Mouse (Mus musculus) midbrain, embryonic 11.5 days (tissue): ENCODE results near the gene Npm3. TPM values are rescaled to one million over a fixed set of nuclear protein-coding genes. Genes with fewer than 3 reads are reported as not detected.

Source experiments
- ATAC-seq: fragments of 200-750 bp; cut with Nextera tagmentation; 2 replicates; pipeline ENCODE4 v1.8.0; 2017; ENCODE audit warnings: moderate TSS enrichment, moderate library complexity; ENCODE audit not compliant: low FRiP score
- DNase-seq: peaks from one replicate; pipeline ENCODE4 v3.0.0; 2015; ENCODE audit warnings: low spot score; ENCODE audit errors: missing footprints
- H3K27ac ChIP-seq: fragments of 300-500 bp; sonication (generic); 2 replicates; pipeline ENCODE4 v1.5.1; 2014; ENCODE audit warnings: low read depth, low read length
- H3K27me3 ChIP-seq: fragments of 300-500 bp; sonication (generic); 2 replicates; pipeline ENCODE4 v1.6.1; 2014; ENCODE audit warnings: mild to moderate bottlenecking, low read length, moderate library complexity, mixed read lengths; ENCODE audit not compliant: control insufficient read depth, insufficient read depth
- H3K36me3 ChIP-seq: fragments of 300-500 bp; sonication (generic); 2 replicates; pipeline ENCODE4 v1.6.1; 2014; ENCODE audit warnings: mild to moderate bottlenecking, low read length, moderate library complexity, mixed read lengths; ENCODE audit not compliant: control insufficient read depth, insufficient read depth
- H3K4me1 ChIP-seq: fragments of 300-500 bp; sonication (generic); 2 replicates; pipeline ENCODE4 v1.6.1; 2014; ENCODE audit warnings: low read length; ENCODE audit not compliant: control insufficient read depth, insufficient read depth
- H3K4me2 ChIP-seq: fragments of 300-500 bp; sonication (generic); 2 replicates; pipeline ENCODE4 v1.6.1; 2014; ENCODE audit warnings: mild to moderate bottlenecking, moderate library complexity
- H3K4me3 ChIP-seq: fragments of 300-500 bp; sonication (generic); 2 replicates; pipeline ENCODE4 v1.5.1; 2014; ENCODE audit warnings: low read depth, low read length
- H3K9ac ChIP-seq: fragments of 300-500 bp; sonication (generic); 2 replicates; pipeline ENCODE4 v1.6.1; 2014; ENCODE audit warnings: low read length
- H3K9me3 ChIP-seq: fragments of 300-500 bp; sonication (generic); 2 replicates; pipeline ENCODE4 v1.6.1; 2016; ENCODE audit warnings: low read length; ENCODE audit not compliant: control insufficient read depth
- WGBS: fragments of 180-500 bp; shearing (Covaris S2); extraction: QIAGEN DNeasy Blood & Tissue Kit; methylation state at CpG from one replicate; pipeline ENCODE4 v1.1.7; 2014; 5-methylcytosine and 5-hydroxymethylcytosine counted together
- polyA plus RNA-seq: library from polyadenylated mRNA; unstranded; fragments of >200 nt; fragmentation: Nextera tagmentation; extraction: Ambion mirVana; gene quantifications from 2 replicates; pipeline ENCODE4 v1.2.1, GENCODE M21; 2014

Gene Npm3
- polyA plus RNA-seq, 1 experiment from 2014 or later: 10.4 TPM

DNA sequence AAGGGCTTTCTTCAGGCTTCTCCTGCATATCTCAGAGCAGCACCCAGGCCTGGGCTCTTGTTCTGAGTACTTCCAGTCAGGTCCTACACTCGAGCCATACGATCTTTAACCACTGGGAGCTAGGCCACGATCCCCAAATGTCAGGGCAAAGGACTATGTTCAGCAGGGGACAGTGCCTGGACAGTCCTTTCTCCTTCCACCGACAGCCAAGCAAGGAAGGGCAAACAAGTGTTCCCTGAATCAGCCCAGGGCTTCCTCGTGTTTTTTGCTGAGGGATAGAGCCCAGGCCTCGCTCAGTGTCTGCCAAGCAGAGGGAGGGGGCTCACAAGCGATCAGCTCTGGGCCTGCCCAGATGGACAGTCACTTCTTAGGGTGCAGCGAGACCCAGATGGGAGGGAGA is 19.3 kb downstream of the Npm3 start:
- Histone ChIP-seq H3K27me3 (peaks cover 86% of the 10 kb centered on the region), H3K4me1 (no peaks in the 10 kb centered on the region), H3K9me3 (no peaks in the 10 kb centered on the region), H3K27ac (no peak overlapping the region), H3K9ac (no peak overlapping the region), H3K4me3 (no peak overlapping the region), H3K4me2 (no peak overlapping the region), H3K36me3 (no peaks in the 10 kb centered on the region)
- WGBS: 79% methylated on average over 8 of the region's 8 CpGs
- peak; percentile 67 for DNase-seq
- no peak for ATAC-seq

DNA sequence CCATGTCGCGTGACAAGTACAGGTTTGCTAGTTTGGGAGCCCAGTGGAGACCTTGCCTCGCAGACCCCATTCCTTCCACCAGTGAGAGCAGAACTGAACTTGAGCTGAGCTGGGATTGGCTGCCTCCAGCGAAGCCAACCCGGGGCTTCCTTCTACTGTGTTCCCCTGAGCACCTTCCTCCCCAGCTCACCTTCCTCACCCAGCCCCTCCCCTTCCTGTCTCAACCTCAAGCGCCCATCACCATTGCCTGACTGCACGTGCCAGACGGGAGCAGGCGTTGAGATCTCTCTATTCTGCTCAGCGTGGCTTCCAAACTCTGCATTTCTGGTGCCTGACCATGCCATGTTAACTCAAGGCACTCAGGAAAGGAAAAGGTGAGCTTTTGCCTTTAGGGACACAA is 22.2 kb downstream of the Npm3 start:
- Histone ChIP-seq H3K9ac (no peak overlapping the region), H3K4me1 (no peaks in the 10 kb centered on the region), H3K27me3 (peaks cover 80% of the 10 kb centered on the region), H3K27ac (no peak overlapping the region), H3K36me3 (no peaks in the 10 kb centered on the region), H3K9me3 (no peaks in the 10 kb centered on the region), H3K4me2 (no peak overlapping the region), H3K4me3 (no peak overlapping the region)
- DNase-seq: peak; percentile 72
- WGBS: 77% methylated on average over 10 of the region's 10 CpGs
- no peak for ATAC-seq

DNA sequence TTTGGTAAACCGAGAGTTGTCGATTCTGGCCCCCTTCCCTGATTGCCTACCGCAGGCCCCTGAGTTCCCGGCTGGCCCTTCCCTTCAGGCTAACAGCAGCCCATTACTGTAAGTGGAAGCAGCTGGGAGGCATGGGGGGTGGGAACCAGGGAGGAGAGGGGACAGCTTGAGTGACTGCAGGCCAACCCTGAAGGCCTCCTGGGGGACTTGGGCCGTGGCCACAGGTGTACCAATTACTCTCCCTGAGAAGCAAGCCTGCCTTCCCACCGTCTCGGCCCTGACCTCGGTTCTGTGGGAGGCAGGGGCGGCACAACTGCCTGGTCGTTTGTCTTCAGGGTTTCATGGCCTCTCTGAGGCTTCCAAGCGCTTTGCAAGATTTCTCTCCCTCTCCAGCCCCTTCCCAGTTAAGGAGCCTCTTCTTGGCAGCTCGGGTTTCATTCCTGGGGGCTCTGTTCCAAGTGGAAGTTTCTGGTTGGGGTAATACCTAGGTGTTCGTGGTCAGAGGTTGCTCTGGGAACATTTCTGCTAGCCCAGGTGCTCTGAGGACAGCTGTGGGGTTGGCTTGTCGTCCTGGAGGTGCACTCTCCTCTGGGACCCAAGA is 23.6 kb downstream of the Npm3 start:
- Histone ChIP-seq H3K27me3 (peaks cover 78% of the 10 kb centered on the region), H3K4me1 (no peaks in the 10 kb centered on the region), H3K9ac (no peak overlapping the region), H3K4me2 (no peak overlapping the region), H3K9me3 (no peaks in the 10 kb centered on the region), H3K4me3 (no peak overlapping the region), H3K27ac (no peak overlapping the region), H3K36me3 (no peaks in the 10 kb centered on the region)
- WGBS: 53% methylated on average over 14 of the region's 14 CpGs
- ATAC-seq (no peak), DNase-seq (peak; percentile 79)

DNA sequence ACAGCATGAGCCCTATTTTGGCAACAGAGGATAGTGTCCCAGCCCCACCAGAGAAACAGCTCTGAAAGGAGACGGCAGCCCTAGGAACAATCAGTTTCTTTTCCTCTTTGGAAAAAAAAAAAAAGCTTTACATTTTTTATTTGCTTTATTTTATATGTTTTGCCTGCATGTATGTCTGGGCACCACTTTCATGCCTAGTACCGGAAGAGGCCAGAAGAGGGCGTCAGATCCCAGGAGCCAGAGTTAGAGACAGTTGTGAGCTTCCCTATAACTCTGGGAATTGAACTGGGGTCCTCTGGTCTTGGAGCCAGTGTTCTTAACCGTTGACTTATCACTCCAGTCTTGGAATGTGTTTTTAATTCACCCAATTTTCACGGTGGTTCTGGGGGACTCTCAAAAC is 27.2 kb downstream of the Npm3 start:
- ATAC-seq (no peak), DNase-seq (peak; percentile 82)
- Histone ChIP-seq H3K4me2 (no peak overlapping the region), H3K36me3 (no peaks in the 10 kb centered on the region), H3K9me3 (no peaks in the 10 kb centered on the region), H3K27ac (no peak overlapping the region), H3K4me3 (no peak overlapping the region), H3K27me3 (peaks cover 80% of the 10 kb centered on the region), H3K4me1 (peaks cover 6% of the 10 kb centered on the region), H3K9ac (no peak overlapping the region)
- 77% methylated on average over 5 of the region's 5 CpGs for WGBS

DNA sequence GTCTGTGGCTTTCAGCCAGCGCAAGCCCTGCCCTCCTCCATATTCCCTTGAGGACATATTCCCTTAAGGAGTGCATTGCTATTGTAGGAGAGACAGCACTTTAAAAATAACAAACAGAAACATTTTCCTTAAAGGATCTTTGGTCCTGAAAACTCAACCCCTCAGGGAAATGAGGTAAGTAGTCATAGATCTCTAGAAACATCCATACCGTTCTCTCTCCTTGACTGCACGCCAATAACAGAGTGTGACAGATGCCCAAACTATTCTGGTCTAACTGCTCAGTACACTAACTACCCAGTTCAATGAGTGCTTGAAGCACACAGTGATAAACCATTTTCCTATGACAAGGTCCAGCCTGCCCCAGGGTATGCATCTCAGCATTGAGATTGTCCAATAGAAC is 31.1 kb downstream of the Npm3 start:
- Histone ChIP-seq H3K9me3 (no peaks in the 10 kb centered on the region), H3K4me1 (peaks cover 11% of the 10 kb centered on the region), H3K4me2 (peak overlapping the region; percentile 32), H3K4me3 (no peak overlapping the region), H3K36me3 (no peaks in the 10 kb centered on the region), H3K9ac (no peak overlapping the region), H3K27me3 (peaks cover 81% of the 10 kb centered on the region), H3K27ac (no peak overlapping the region)
- ATAC-seq: no peak
- 81% methylated on average over 3 of the region's 3 CpGs for WGBS
- DNase-seq: peak; percentile 84

DNA sequence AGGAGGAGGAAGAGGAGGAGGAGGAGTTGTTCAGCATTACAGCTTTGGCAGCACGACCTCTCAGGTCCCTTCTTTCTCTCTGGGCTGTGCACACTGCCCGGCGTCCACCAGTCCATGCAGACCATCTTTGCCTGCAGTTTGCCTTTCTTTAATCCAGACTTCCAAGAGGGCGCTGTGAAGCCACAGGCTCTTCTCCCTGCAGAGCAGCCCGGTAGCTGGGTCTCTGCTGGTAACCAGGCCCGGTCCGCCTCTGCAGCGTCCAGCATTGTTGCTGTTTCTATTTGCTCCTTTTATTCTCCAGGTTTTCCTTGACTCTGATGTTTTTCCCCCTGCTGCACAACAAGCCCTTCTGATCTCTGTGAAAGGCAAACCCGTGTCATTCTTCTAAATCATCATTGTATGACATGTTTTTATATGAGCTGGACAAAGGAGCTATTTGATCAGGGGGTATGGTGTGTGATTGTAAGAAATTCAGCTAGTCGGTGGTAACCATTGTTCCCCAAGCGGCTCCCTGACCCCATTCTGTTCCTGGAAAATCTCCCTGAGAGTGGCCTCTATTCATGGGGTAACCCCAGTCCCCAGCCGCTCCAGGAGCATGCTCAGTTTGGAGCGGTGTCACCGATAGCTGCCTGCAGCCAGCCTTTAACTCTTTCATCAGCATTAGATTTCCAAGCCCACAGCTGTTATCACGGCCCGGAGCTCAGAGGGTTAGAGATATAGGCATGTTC is 31.7 kb downstream of the Npm3 start:
- ATAC-seq (peak; percentile 87), DNase-seq (peak; percentile 95)
- H3K4me2 ChIP-seq: peak overlapping the region; percentile 32
- 5% methylated on average over 16 of the region's 16 CpGs for WGBS
- peaks cover 76% of the 10 kb centered on the region for H3K27me3 ChIP-seq
- H3K9me3 ChIP-seq: no peaks in the 10 kb centered on the region
- H3K27ac ChIP-seq: peak overlapping the region; percentile 67; the same call in 1 of the 2 replicates
- no peaks in the 10 kb centered on the region for H3K36me3 ChIP-seq
- H3K4me3 ChIP-seq: peak overlapping the region; percentile 17; the same call in 1 of the 2 replicates
- peak overlapping the region; percentile 48; the same call in 1 of the 2 replicates for H3K9ac ChIP-seq
- H3K4me1 ChIP-seq: peaks cover 11% of the 10 kb centered on the region

DNA sequence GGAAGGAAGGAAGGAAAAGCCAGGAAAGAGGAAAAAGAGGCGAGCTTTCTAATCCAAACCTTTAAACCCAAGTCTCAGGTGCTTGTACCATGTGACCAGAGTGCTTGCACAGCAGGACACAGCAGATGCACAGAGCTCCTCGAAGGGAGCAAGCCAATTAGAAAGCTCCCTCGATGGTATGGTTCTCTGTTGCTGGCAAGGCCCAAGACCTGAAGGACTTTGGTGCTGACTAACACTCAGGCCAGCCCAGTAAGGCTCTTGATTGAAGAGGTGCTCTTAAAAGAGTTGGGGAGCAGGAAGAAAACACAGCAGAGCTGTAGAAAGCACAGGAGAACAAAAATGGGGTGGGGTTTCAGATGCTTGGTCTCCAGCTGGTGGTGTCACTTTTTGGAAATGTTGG is 40.7 kb downstream of the Npm3 start:
- no peak overlapping the region for H3K4me3 ChIP-seq
- no peak overlapping the region for H3K4me2 ChIP-seq
- H3K36me3 ChIP-seq: no peaks in the 10 kb centered on the region
- peaks cover 7% of the 10 kb centered on the region; the same call in 1 of the 2 replicates for H3K27me3 ChIP-seq
- no peaks in the 10 kb centered on the region for H3K9me3 ChIP-seq
- H3K9ac ChIP-seq: no peak overlapping the region
- ATAC-seq (no peak), DNase-seq (no peak)
- H3K4me1 ChIP-seq: no peaks in the 10 kb centered on the region
- no peak overlapping the region for H3K27ac ChIP-seq
- 86% methylated on average over 3 of the region's 3 CpGs for whole genome bisulfite sequencing

Other genes starting within 250 kb of the Npm3 start
- 14.3 and 16.5 TPM in 2 replicates for gene Poll, start 189.1 kb downstream of the Npm3 start, polyA plus RNA-seq
- gene Gm17018, start 189.0 kb downstream of the Npm3 start, polyA plus RNA-seq: 47.7 and 54.3 TPM in 2 replicates
- 2.4 and 3.2 TPM in 2 replicates for gene Fbxw4, start 89.3 kb downstream of the Npm3 start, polyA plus RNA-seq
- gene Fgf8, start 6.7 kb downstream of the Npm3 start, polyA plus RNA-seq: 8.5 and 11.4 TPM in 2 replicates
- gene Mgea5, start 34.2 kb upstream of the Npm3 start, polyA plus RNA-seq: 68.8 and 78.9 TPM in 2 replicates
- 0.66 and 1.0 TPM in 2 replicates for gene Kcnip2, start 66.5 kb upstream of the Npm3 start, polyA plus RNA-seq
- 13.9 and 14.2 TPM in 2 replicates for gene Armh3, start 248.9 kb upstream of the Npm3 start, polyA plus RNA-seq